Mouse (Mus musculus) hindbrain, embryonic 14.5 days (tissue): ENCODE measurements around the gene Mfsd2a. TPM values are rescaled to one million over a fixed set of nuclear protein-coding genes. Genes with fewer than 3 reads are reported as not detected.
A peak's percentile ranks its signal among the peaks of the same experiment; 100 is the strongest.
"Not testable (repeated sequence)": the region's sequence is repeated elsewhere in the genome, so short reads cannot be mapped to it uniquely, and the experiment has no call there.

ENCODE experiments used
- ATAC-seq: fragments of 200-750 bp; cut with Nextera tagmentation; 2 replicates; pipeline ENCODE4 v1.8.0; 2017; ENCODE audit warnings: moderate number of reproducible peaks, mild to moderate bottlenecking, moderate TSS enrichment, moderate library complexity; ENCODE audit not compliant: low FRiP score
- DNase-seq: peaks from one replicate; pipeline ENCODE4 v3.0.0-alpha.2; 2015; ENCODE audit warnings: low spot score
- H3K27ac ChIP-seq: fragments of 300-500 bp; sonication (generic); 2 replicates; pipeline ENCODE4 v1.5.1; 2014; ENCODE audit warnings: mild to moderate bottlenecking, moderate library complexity
- H3K27me3 ChIP-seq: fragments of 300-500 bp; sonication (generic); 2 replicates; pipeline ENCODE4 v1.6.1; 2014; ENCODE audit warnings: mild to moderate bottlenecking, low read length, mixed read lengths; ENCODE audit not compliant: control insufficient read depth, insufficient read depth
- H3K36me3 ChIP-seq: fragments of 300-500 bp; sonication (generic); replicated peaks from 2 replicates; pipeline ENCODE4 v1.6.1; 2014; ENCODE audit not compliant: control insufficient read depth, insufficient read depth
- H3K4me1 ChIP-seq: fragments of 300-500 bp; sonication (generic); replicated peaks from 2 replicates; pipeline ENCODE4 v1.6.1; 2014; ENCODE audit warnings: antibody characterized with exemption, low read length, mixed read lengths; ENCODE audit not compliant: control insufficient read depth, insufficient read depth
- H3K4me2 ChIP-seq: fragments of 300-500 bp; sonication (generic); replicated peaks from 2 replicates; pipeline ENCODE4 v1.6.1; 2014; ENCODE audit warnings: mild to moderate bottlenecking, moderate library complexity
- H3K4me3 ChIP-seq: fragments of 300-500 bp; sonication (generic); replicated peaks from 2 replicates; pipeline ENCODE4 v1.5.1; 2014; ENCODE audit warnings: mild to moderate bottlenecking, low read length
- H3K9ac ChIP-seq: fragments of 300-500 bp; sonication (generic); 2 replicates; pipeline ENCODE4 v1.6.1; 2014
- H3K9me3 ChIP-seq: fragments of 300-500 bp; sonication (generic); 2 replicates; pipeline ENCODE4 v1.6.1; 2016; ENCODE audit warnings: low read length; ENCODE audit not compliant: control insufficient read depth
- WGBS: fragments of 180-500 bp; shearing (Covaris S2); extraction: QIAGEN DNeasy Blood & Tissue Kit; methylation state at CpG from one replicate; pipeline ENCODE4 v1.1.7; 2014; 5-methylcytosine and 5-hydroxymethylcytosine counted together
- polyA plus RNA-seq: library from polyadenylated mRNA; unstranded; fragments of >200 nt; fragmentation: Nextera tagmentation; extraction: Ambion mirVana; gene quantifications from 2 replicates; pipeline ENCODE4 v1.2.1, GENCODE M21; 2014

Gene Mfsd2a
- polyA plus RNA-seq, 1 experiment from 2014 or later = 27.9 TPM

DNA sequence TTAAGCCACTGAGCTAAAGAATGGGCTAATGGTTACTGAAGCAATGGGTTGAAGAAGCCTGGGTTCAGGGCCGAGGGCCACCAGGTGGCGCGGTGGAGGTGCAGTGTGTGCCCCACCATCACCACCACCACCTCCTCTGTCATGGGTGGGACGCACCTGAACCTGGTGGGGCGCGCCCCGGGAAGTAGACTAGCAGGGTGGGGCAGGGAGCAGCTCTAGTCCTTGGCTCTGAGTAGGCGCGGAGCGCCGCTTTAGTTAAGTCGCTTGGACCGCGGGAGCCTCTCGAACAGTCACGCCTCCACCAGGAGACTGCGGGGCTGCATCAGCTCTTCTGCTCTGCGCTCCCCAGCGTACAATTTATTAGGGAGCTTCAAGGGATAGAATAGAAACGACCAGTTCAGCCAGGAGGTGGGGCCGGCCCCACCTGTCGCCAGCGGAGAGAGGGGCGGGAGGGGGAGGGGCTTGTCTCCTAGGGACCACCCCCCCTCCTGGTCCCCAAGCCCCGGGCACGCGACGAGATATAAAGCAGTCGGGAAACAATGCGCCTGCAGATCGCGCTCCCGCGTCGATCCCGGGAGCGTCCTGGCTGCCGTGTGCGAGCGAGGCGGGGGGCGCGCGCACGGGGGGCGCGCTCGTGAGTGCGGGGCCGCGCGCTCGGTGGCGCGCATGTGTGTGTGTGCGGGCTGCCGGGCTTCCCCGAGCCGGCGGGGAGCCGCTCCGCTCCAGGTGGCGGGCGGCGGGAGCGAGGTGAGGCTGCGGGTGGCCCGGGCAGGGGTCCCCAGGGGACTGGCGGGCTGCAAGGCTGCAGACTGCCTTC is 34.6 kb upstream of the Mfsd2a start, which contains the start of gene Mycl:
Gene Mycl, plus strand, starts transcription at position 249 of the 817 bp plus-strand sequence.
- peak within 1 kb of the TSS; percentile 73 for H3K4me2 ChIP-seq
- DNase-seq (peak; percentile 93), ATAC-seq (peak; percentile 81)
- peak within 1 kb of the TSS; percentile 89 for H3K4me3 ChIP-seq
- WGBS = under 1% methylated on average over 58 of the region's 69 CpGs
- H3K27ac ChIP-seq = peak within 1 kb of the TSS; percentile 91
- peaks cover 36% of the 10 kb centered on the region for H3K4me1 ChIP-seq
- peaks cover 9% of the 10 kb centered on the region for H3K36me3 ChIP-seq
- H3K9me3 ChIP-seq = no peaks in the 10 kb centered on the region
- H3K9ac ChIP-seq = peak within 1 kb of the TSS; percentile 95
- no peaks in the 10 kb centered on the region for H3K27me3 ChIP-seq

DNA sequence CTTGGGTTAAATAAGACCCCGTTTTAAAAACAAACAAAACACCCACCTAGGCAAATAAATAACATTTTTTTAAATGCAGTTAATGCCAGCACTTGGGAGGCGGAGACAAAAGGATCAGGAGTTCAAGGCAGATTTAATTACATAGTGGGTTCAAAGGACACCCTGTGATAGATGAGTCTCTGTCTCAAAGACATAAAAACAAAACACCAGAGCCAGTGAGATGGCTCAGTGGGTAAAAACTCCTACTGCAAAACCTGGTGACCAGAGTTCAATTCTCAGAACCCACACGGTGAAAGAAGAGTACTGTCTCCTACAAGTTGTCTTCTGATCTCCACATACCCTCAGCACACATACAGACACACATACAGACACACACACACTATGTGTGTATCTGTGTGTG is 31.3 kb upstream of the Mfsd2a start:
- no peak for ATAC-seq
- Histone ChIP-seq H3K9me3 (no peaks in the 10 kb centered on the region), H3K27ac (no peak overlapping the region), H3K4me2 (no peak overlapping the region), H3K4me3 (no peak overlapping the region), H3K4me1 (peaks cover 6% of the 10 kb centered on the region; the same call in 1 of the 2 replicates), H3K9ac (no peak overlapping the region), H3K27me3 (no peaks in the 10 kb centered on the region), H3K36me3 (no peaks in the 10 kb centered on the region)
- DNase-seq = no peak
- 75% methylated on average over 3 of the region's 3 CpGs for WGBS

DNA sequence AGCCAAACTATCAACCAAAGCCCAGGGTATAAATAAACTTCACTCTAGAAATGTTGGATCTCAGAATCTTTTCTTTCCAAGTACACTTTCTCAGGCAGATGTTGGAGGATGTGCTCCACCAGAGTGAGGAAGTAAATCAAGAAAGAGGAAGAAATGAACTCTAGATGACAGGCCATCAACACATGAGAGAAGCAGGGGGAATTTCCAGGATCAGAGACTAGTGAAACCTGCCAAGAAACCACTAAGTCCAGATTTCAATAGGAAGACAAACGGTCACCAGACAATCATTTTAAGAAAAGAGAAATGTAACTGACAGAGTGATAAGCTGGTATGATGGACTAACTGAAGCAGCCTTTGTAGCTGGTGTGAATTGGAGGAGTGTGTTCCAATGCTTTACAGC is 30.2 kb upstream of the Mfsd2a start:
- peaks cover 4% of the 10 kb centered on the region; the same call in 1 of the 2 replicates for H3K4me1 ChIP-seq
- no peak overlapping the region for H3K27ac ChIP-seq
- DNase-seq = no peak
- H3K9me3 ChIP-seq = no peaks in the 10 kb centered on the region
- no peak overlapping the region for H3K9ac ChIP-seq
- H3K4me3 ChIP-seq = no peak overlapping the region
- H3K36me3 ChIP-seq = no peaks in the 10 kb centered on the region
- no peaks in the 10 kb centered on the region for H3K27me3 ChIP-seq
- 70% methylated on average over 1 of the region's 1 CpGs for WGBS
- H3K4me2 ChIP-seq = no peak overlapping the region
- no peak for ATAC-seq

DNA sequence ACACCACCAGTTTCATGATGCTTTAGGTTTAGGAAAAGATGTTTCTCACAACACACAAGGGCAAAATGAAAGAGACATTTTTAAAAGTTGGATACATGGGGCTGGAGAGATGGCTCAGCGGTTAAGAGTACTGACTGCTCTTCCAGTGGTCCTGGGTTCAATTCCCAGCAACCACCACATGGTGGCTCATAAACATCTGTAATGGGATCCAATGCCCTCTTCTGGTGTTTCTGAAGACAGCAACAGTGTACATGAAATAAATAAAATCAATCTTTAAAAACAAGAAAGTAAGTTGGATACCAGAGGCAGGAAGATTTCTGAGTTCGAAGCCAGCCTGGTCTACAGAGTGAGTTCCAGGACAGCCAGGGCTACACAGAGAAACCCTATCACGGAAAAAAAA is 27.0 kb upstream of the Mfsd2a start:
- not testable (repeated sequence) for ATAC-seq, H3K9me3 ChIP-seq
- WGBS = 54% methylated on average over 3 of the region's 3 CpGs

DNA sequence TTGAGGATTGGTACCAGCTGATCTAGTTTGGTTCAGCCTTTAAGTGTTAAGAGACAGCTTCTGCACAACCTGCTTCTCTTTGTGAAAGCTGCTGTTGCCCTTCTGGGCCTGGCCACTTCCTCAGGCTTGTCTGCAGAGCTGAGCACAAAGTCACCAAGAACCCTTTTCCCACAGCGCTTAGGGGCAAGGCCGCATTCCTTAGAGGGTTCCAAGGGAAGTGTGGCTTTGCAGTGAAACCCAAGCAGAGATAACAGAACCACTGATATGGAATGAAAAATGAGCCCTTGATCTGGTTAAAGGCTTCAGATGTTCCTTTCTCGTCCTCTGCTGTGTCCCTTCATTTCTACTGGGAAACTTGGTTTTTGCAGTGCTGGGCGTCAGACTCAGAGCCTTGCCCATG is 26.4 kb upstream of the Mfsd2a start:
- DNase-seq (no peak), ATAC-seq (no peak)
- Histone ChIP-seq H3K9ac (no peak overlapping the region), H3K4me3 (no peak overlapping the region), H3K4me2 (no peak overlapping the region), H3K27ac (no peak overlapping the region), H3K27me3 (peaks cover 11% of the 10 kb centered on the region), H3K9me3 (no peaks in the 10 kb centered on the region), H3K36me3 (no peaks in the 10 kb centered on the region), H3K4me1 (no peaks in the 10 kb centered on the region)
- 88% methylated on average over 4 of the region's 4 CpGs for WGBS

More for the DNA sequence above, 27.0 kb upstream of the Mfsd2a start:
- H3K27ac ChIP-seq, DNase-seq, H3K9ac ChIP-seq, H3K4me3 ChIP-seq, H3K4me2 ChIP-seq, H3K27me3 ChIP-seq, H3K4me1 ChIP-seq, H3K36me3 ChIP-seq: not testable (repeated sequence)

DNA sequence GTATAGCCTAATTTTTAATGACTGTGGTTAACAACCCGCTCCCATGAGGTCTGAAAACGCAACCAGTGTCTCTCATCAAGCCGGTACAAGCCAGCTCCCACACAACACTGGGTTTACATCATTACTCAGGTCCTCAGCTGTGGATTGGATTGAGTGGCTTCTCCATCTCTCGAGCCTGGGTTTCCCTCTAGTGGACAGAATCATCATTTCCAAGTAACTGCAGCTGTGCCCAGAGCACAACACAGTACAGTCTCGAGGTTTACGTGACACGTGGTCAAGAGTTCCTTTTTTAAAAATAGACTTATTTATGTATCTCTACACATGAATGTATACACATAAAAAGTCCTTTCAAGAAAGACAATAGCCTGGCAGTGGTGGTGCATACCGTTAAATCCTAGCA is 24.1 kb upstream of the Mfsd2a start:
- Histone ChIP-seq H3K4me3 (no peak overlapping the region), H3K36me3 (no peaks in the 10 kb centered on the region), H3K9ac (no peak overlapping the region), H3K9me3 (no peaks in the 10 kb centered on the region), H3K4me1 (no peaks in the 10 kb centered on the region), H3K27me3 (peaks cover 21% of the 10 kb centered on the region), H3K27ac (no peak overlapping the region), H3K4me2 (no peak overlapping the region)
- peak; percentile 91 for ATAC-seq
- peak; percentile 83 for DNase-seq
- 42% methylated on average over 8 of the region's 8 CpGs for WGBS

DNA sequence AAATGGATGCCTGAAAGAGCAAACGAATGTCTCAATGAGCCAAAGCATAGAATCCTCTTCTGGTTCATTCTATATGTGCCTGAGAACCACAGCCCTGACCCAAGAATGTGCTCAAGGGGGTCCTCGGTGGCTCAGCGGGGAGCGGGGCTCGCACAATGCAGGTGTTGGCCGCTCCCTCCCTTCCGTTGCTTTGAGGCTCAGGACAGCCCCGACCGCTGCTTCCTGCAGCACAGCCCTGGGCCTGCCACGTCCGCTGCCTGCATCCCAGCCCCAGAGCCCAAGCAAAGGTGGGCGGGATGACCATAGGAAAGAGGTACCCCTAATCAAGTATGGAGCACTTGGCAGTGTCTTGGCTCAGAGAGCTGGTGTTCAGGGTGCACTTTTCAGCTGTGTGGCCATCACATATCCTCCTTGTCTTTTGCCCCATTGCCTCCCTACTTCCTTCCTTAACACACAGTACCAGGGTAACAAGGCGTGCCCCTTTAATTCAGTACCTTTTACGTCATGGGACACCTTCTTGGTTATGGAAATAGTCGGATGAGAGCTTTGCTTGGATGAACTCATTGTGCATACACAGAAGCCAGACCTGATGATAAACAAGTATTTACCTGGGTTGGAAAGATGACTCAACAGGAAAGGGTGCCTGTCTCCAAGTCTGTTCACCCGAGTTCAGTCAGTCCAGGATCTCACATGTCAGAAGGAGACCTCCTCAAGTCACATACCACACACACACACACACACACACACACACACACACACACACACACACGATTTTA is 22.7 kb upstream of the Mfsd2a start:
- ATAC-seq (no peak), DNase-seq (no peak)
- Histone ChIP-seq H3K36me3 (no peaks in the 10 kb centered on the region), H3K4me2 (peak overlapping the region; percentile 36), H3K9me3 (no peaks in the 10 kb centered on the region), H3K4me3 (peak overlapping the region; percentile 14; the same call in 1 of the 2 replicates), H3K27ac (no peak overlapping the region), H3K4me1 (no peaks in the 10 kb centered on the region), H3K27me3 (peaks cover 21% of the 10 kb centered on the region), H3K9ac (no peak overlapping the region)
- WGBS = 27% methylated on average over 17 of the region's 17 CpGs

DNA sequence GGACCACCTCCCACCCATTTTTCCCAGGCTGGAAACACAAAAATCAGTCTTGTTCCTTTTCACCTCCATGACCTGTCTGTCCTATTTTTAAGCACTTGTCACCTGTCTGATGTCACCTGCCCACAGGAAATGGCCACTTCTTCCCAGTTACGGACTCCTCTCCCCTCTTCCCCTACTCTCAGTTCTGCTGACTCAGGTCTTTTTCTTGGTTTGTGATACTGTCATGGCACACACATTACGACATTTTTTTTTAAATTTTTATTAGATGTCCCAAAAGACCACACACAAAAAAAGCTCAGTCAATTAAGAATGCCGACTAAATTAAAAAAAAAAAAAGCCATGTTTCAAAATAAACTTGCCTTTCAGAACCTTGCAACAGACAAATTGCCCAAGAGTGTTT is 21.5 kb upstream of the Mfsd2a start:
- DNase-seq (no peak), ATAC-seq (no peak)
- Histone ChIP-seq H3K9ac (no peak overlapping the region), H3K4me1 (no peaks in the 10 kb centered on the region), H3K4me3 (no peak overlapping the region), H3K27ac (no peak overlapping the region), H3K4me2 (no peak overlapping the region; the same call in 1 of the 2 replicates), H3K36me3 (no peaks in the 10 kb centered on the region), H3K9me3 (no peaks in the 10 kb centered on the region), H3K27me3 (peaks cover 21% of the 10 kb centered on the region)
- WGBS = 70% methylated on average over 3 of the region's 3 CpGs

DNA sequence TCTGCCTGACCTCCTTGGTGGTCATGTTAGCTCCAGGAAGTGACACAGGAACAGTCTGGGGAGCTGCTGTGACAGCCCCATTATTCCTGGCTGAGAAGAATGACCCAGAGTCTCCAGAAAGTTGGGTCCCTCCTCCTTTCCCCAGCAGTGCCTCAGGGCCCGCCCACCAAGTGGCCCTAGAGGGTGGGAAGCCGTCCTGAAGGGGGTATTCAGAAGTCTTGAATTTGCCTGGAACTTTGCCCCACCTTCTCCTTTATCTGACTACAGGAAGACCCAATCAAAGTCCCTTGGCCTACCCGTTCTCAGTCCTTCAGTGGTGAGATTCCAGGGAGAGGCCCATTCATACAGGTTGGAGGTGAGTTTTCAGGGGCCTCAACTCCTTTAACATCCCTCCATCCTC is 20.9 kb upstream of the Mfsd2a start:
- H3K27ac ChIP-seq = no peak overlapping the region
- no peak overlapping the region for H3K4me3 ChIP-seq
- no peak overlapping the region for H3K4me2 ChIP-seq
- no peak for ATAC-seq
- no peak for DNase-seq
- peaks cover 21% of the 10 kb centered on the region for H3K27me3 ChIP-seq
- no peaks in the 10 kb centered on the region for H3K4me1 ChIP-seq
- H3K9me3 ChIP-seq = no peaks in the 10 kb centered on the region
- no peaks in the 10 kb centered on the region for H3K36me3 ChIP-seq
- no peak overlapping the region for H3K9ac ChIP-seq
- 51% methylated on average over 3 of the region's 3 CpGs for WGBS
